Mouse (Mus musculus): ENCODE results near the gene Prss50. TPM values are rescaled to one million over a fixed set of nuclear protein-coding genes. Genes with fewer than 3 reads are reported as not detected.

Prss50 gene
- total and polyA plus RNA-seq, 3 experiments = not detected

DNA sequence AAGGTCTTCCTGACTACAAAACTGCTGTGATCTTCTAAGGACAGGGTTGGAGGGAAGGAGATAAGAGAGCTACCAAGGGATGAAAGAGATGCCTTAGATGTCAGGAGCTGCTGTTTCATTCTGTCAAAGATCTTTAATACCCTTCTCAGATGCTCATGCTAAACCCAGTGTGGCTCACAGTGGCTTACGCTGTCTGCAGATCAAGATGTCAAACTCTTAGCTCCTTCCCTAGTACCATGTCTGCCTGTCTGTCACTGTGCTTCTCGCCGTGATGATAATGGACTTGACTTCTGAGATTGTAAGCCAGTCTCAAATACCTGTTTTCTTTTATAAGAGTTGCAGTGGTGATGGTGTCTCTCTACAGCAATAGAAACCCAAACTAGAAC lies 50.9 kb downstream of the Prss50 start:
- TF ChIP-seq ZC3H11A (IDR thresholded peaks at IDR 0.05; ENCODE audit: low read depth, low read length) (no peak), SMC3 (IDR thresholded peaks at IDR 0.05; ENCODE audit: low read depth, low read length) (no peak), KAT2A (conservative IDR thresholded peaks at IDR 0.05; ENCODE audit: low read depth, low read length) (no peak), JUND (IDR thresholded peaks at IDR 0.05; ENCODE audit: low read depth, low read length) (no peak), MAFK (IDR thresholded peaks at IDR 0.05; ENCODE audit: borderline replicate concordance, low read depth, low read length) (no peak), ELF1 (IDR thresholded peaks at IDR 0.05; ENCODE audit: low read depth, low read length) (no peak), POLR2AphosphoS2 (IDR thresholded peaks at IDR 0.05; ENCODE audit: low read length) (no peak), MEF2A (IDR thresholded peaks at IDR 0.05; ENCODE audit: extremely low read depth, insufficient replicate concordance, low read depth, low read length, poor library complexity, severe bottlenecking) (no peak), RCOR1 (IDR thresholded peaks at IDR 0.05; ENCODE audit: low read depth, low read length) (no peak)
- no peak overlapping the region for H3K27ac ChIP-seq (ENCODE audit: control insufficient read depth, low read depth, low read length)
- no peak overlapping the region for H3K9ac ChIP-seq (ENCODE audit: control insufficient read depth, low read depth, low read length, poor library complexity, severe bottlenecking)
- H3K4me3 ChIP-seq (ENCODE audit: control insufficient read depth in 1 of 2, insufficient read depth in 1 of 2, low read depth in 2 of 2, low read length in 2 of 2) = no peak overlapping the region
- DNase-seq (ENCODE audit: low read depth, low spot score) = no peak
- no peaks in the 10 kb centered on the region for H3K79me2 ChIP-seq (ENCODE audit: control insufficient read depth, insufficient read depth, low read length, poor library complexity)
- H3K4me1 ChIP-seq (ENCODE audit: control insufficient read depth in 1 of 2, insufficient read depth in 2 of 2, low read length in 2 of 2) = no peaks in the 10 kb centered on the region
- no peaks in the 10 kb centered on the region for H3K9me3 ChIP-seq (replicated peaks; ENCODE audit: insufficient read depth, low read length)
- no peaks in the 10 kb centered on the region for H3K27me3 ChIP-seq (ENCODE audit: control insufficient read depth in 1 of 2, insufficient read depth in 2 of 2, low read length in 2 of 2)
- H3K36me3 ChIP-seq (ENCODE audit: control insufficient read depth in 1 of 2, insufficient read depth in 2 of 2, low read length in 2 of 2) = no peaks in the 10 kb centered on the region

DNA sequence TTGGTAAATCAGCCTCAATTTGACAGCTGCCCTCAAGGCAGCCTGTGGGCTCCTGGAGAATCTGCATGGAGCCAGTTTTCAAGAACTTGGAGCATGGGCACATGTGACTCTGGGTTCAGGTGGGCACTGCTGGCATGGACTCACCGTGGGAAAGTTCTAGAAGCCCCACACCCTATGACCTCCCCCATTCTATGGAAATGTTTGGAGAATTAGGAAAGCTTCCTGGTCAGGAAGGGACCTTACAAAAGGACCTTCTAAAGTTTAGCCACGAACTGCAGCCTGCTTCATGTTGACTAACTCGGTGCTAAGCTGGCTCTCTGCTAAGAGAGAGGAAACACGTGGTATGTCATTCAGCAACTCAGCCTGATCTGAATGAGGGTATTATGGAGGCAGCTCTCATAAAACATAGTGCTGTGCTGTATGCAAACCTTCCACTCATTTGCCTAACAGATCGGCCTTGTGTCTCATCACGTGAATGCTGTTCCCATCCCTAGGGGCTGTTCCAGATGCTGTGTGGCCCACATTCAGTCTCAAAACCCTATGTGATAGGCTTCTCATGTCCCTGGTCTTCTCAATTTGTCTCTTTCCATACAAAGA lies 51.7 kb downstream of the Prss50 start:
- H3K27ac ChIP-seq (ENCODE audit: control insufficient read depth, low read depth, low read length) = no peak overlapping the region
- H3K9me3 ChIP-seq (replicated peaks; ENCODE audit: insufficient read depth, low read length) = no peaks in the 10 kb centered on the region
- no peak for DNase-seq (ENCODE audit: low read depth, low spot score)
- no peaks in the 10 kb centered on the region for H3K79me2 ChIP-seq (ENCODE audit: control insufficient read depth, insufficient read depth, low read length, poor library complexity)
- H3K9ac ChIP-seq (ENCODE audit: control insufficient read depth, low read depth, low read length, poor library complexity, severe bottlenecking) = no peak overlapping the region
- H3K4me3 ChIP-seq (ENCODE audit: control insufficient read depth in 1 of 2, insufficient read depth in 1 of 2, low read depth in 2 of 2, low read length in 2 of 2) = no peak overlapping the region
- no peaks in the 10 kb centered on the region for H3K27me3 ChIP-seq (ENCODE audit: control insufficient read depth in 1 of 2, insufficient read depth in 2 of 2, low read length in 2 of 2)
- no peaks in the 10 kb centered on the region for H3K4me1 ChIP-seq (ENCODE audit: control insufficient read depth in 1 of 2, insufficient read depth in 2 of 2, low read length in 2 of 2)
- H3K36me3 ChIP-seq (ENCODE audit: control insufficient read depth in 1 of 2, insufficient read depth in 2 of 2, low read length in 2 of 2) = no peaks in the 10 kb centered on the region
- TF ChIP-seq EP300 (IDR thresholded peaks at IDR 0.05; ENCODE audit: low read depth in 1 of 2, low read length in 2 of 2) (no peak), POLR2A (IDR thresholded peaks at IDR 0.05; ENCODE audit: control insufficient read depth in 1 of 2, insufficient read depth in 1 of 2, low read depth in 1 of 2, low read length in 2 of 2, poor library complexity in 1 of 2) (no peak), UBTF (IDR thresholded peaks at IDR 0.05; ENCODE audit: borderline replicate concordance, insufficient read depth, low read depth, low read length) (no peak), CHD1 (IDR thresholded peaks at IDR 0.05; ENCODE audit: low read depth, low read length) (no peak), CTCF (IDR thresholded peaks at IDR 0.05 in 2 of 3, conservative IDR thresholded peaks at IDR 0.05 in 1 of 3; ENCODE audit: control insufficient read depth in 1 of 3, insufficient read depth in 1 of 3, low read depth in 2 of 3, low read length in 3 of 3, poor library complexity in 1 of 3, severe bottlenecking in 1 of 3) (no peak), RCOR1 (IDR thresholded peaks at IDR 0.05; ENCODE audit: low read depth, low read length) (no peak), ELF1 (IDR thresholded peaks at IDR 0.05; ENCODE audit: low read depth, low read length) (no peak), ZC3H11A (IDR thresholded peaks at IDR 0.05; ENCODE audit: low read depth, low read length) (no peak), HCFC1 (IDR thresholded peaks at IDR 0.05; ENCODE audit: low read depth, low read length) (no peak), SIN3A (IDR thresholded peaks at IDR 0.05; ENCODE audit: low read length) (no peak), KAT2A (conservative IDR thresholded peaks at IDR 0.05; ENCODE audit: low read depth, low read length) (no peak), JUND (IDR thresholded peaks at IDR 0.05; ENCODE audit: low read depth, low read length) (no peak), MYC (IDR thresholded peaks at IDR 0.05; ENCODE audit: low read depth, low read length) (no peak), USF2 (IDR thresholded peaks at IDR 0.05; ENCODE audit: borderline replicate concordance in 1 of 2, insufficient read depth in 1 of 2, low read depth in 1 of 2, low read length in 2 of 2) (no peak), MEF2A (IDR thresholded peaks at IDR 0.05; ENCODE audit: extremely low read depth, insufficient replicate concordance, low read depth, low read length, poor library complexity, severe bottlenecking) (no peak)

Other genes with a start within 250 kb of the Prss50 start
- gene Nradd, start 233.5 kb upstream of the Prss50 start, total RNA-seq (2012; rRNA removed) = 0.33 and 0.58 TPM in 2 replicates
- gene Nradd, start 233.5 kb upstream of the Prss50 start, polyA plus RNA-seq (2012; ENCODE audit: insufficient read depth in 1 of 2, insufficient read length in 2 of 2, low read depth in 1 of 2, low replicate concordance in 2 of 2, missing spikeins in 1 of 2) = 1 to 10 TPM in 1 of 2 experiments, not detected in 1; 1.1 TPM
- gene Nbeal2, start 203.8 kb upstream of the Prss50 start, total RNA-seq (2012; rRNA removed) = 7.0 and 9.3 TPM in 2 replicates
- gene Nbeal2, start 203.8 kb upstream of the Prss50 start, polyA plus RNA-seq (2012; ENCODE audit: insufficient read depth in 1 of 2, insufficient read length in 2 of 2, low read depth in 1 of 2, low replicate concordance in 2 of 2, missing spikeins in 1 of 2) = 10 to 100 TPM in 1 of 2 experiments, not detected in 1; 17.2 TPM
- gene Ccdc12, start 201.5 kb upstream of the Prss50 start, total RNA-seq (2012; rRNA removed) = 122 and 129 TPM in 2 replicates
- gene Ccdc12, start 201.5 kb upstream of the Prss50 start, polyA plus RNA-seq (2012; ENCODE audit: insufficient read depth in 1 of 2, insufficient read length in 2 of 2, low read depth in 1 of 2, low replicate concordance in 2 of 2, missing spikeins in 1 of 2) = 100 to 1,000 TPM in 1 of 2 experiments, not detected in 1; 112 TPM
- not detected in 2 replicates for gene Myl3, start 116.1 kb upstream of the Prss50 start, total RNA-seq (2012; rRNA removed)
- not detected for gene Myl3, start 116.1 kb upstream of the Prss50 start, polyA plus RNA-seq (2012; ENCODE audit: insufficient read depth in 1 of 2, insufficient read length in 2 of 2, low read depth in 1 of 2, low replicate concordance in 2 of 2, missing spikeins in 1 of 2)
- 0.15 and 0.33 TPM in 2 replicates for gene Pth1r, start 110.8 kb upstream of the Prss50 start, total RNA-seq (2012; rRNA removed)
- under 1 TPM in 1 of 2 experiments, not detected in 1; 0.77 TPM for gene Pth1r, start 110.8 kb upstream of the Prss50 start, polyA plus RNA-seq (2012; ENCODE audit: insufficient read depth in 1 of 2, insufficient read length in 2 of 2, low read depth in 1 of 2, low replicate concordance in 2 of 2, missing spikeins in 1 of 2)
- gene Prss42, start 59.8 kb upstream of the Prss50 start, total RNA-seq (2012; rRNA removed) = not detected in 2 replicates
- gene Prss42, start 59.8 kb upstream of the Prss50 start, polyA plus RNA-seq (2012; ENCODE audit: insufficient read depth in 1 of 2, insufficient read length in 2 of 2, low read depth in 1 of 2, low replicate concordance in 2 of 2, missing spikeins in 1 of 2) = not detected
- gene Prss44, start 44.0 kb upstream of the Prss50 start, total RNA-seq (2012; rRNA removed) = not detected in 2 replicates
- gene Prss44, start 44.0 kb upstream of the Prss50 start, polyA plus RNA-seq (2012; ENCODE audit: insufficient read depth in 1 of 2, insufficient read length in 2 of 2, low read depth in 1 of 2, low replicate concordance in 2 of 2, missing spikeins in 1 of 2) = not detected
- not detected in 2 replicates for gene Prss43, start 31.3 kb upstream of the Prss50 start, total RNA-seq (2012; rRNA removed)
- gene Prss43, start 31.3 kb upstream of the Prss50 start, polyA plus RNA-seq (2012; ENCODE audit: insufficient read depth in 1 of 2, insufficient read length in 2 of 2, low read depth in 1 of 2, low replicate concordance in 2 of 2, missing spikeins in 1 of 2) = not detected
- gene Prss45, start 23.4 kb upstream of the Prss50 start, total RNA-seq (2012; rRNA removed) = not detected in 2 replicates
- gene Prss45, start 23.4 kb upstream of the Prss50 start, polyA plus RNA-seq (2012; ENCODE audit: insufficient read depth in 1 of 2, insufficient read length in 2 of 2, low read depth in 1 of 2, low replicate concordance in 2 of 2, missing spikeins in 1 of 2) = not detected
- gene Prss46, start 13.5 kb upstream of the Prss50 start, total RNA-seq (2012; rRNA removed) = not detected in 2 replicates
- not detected for gene Prss46, start 13.5 kb upstream of the Prss50 start, polyA plus RNA-seq (2012; ENCODE audit: insufficient read depth in 1 of 2, insufficient read length in 2 of 2, low read depth in 1 of 2, low replicate concordance in 2 of 2, missing spikeins in 1 of 2)
- gene Als2cl, start 21.9 kb downstream of the Prss50 start, total RNA-seq (2012; rRNA removed) = not detected in 2 replicates
- gene Als2cl, start 21.9 kb downstream of the Prss50 start, polyA plus RNA-seq (2012; ENCODE audit: insufficient read depth in 1 of 2, insufficient read length in 2 of 2, low read depth in 1 of 2, low replicate concordance in 2 of 2, missing spikeins in 1 of 2) = under 1 TPM in 1 of 2 experiments, not detected in 1; 0.21 TPM
- gene Tmie, start 22.1 kb downstream of the Prss50 start, total RNA-seq (2012; rRNA removed) = not detected in 2 replicates
- not detected for gene Tmie, start 22.1 kb downstream of the Prss50 start, polyA plus RNA-seq (2012; ENCODE audit: insufficient read depth in 1 of 2, insufficient read length in 2 of 2, low read depth in 1 of 2, low replicate concordance in 2 of 2, missing spikeins in 1 of 2)
- not detected in 2 replicates for gene Fam240a, start 58.9 kb downstream of the Prss50 start, total RNA-seq (2012; rRNA removed)
- not detected for gene Fam240a, start 58.9 kb downstream of the Prss50 start, polyA plus RNA-seq (2012; ENCODE audit: insufficient read depth in 1 of 2, insufficient read length in 2 of 2, low read depth in 1 of 2, low replicate concordance in 2 of 2, missing spikeins in 1 of 2)
- gene Tdgf1, start 88.2 kb downstream of the Prss50 start, total RNA-seq (2012; rRNA removed) = not detected in 2 replicates
- gene Tdgf1, start 88.2 kb downstream of the Prss50 start, polyA plus RNA-seq (2012; ENCODE audit: insufficient read depth in 1 of 2, insufficient read length in 2 of 2, low read depth in 1 of 2, low replicate concordance in 2 of 2, missing spikeins in 1 of 2) = not detected
- not detected in 2 replicates for gene Lrrc2, start 93.6 kb downstream of the Prss50 start, total RNA-seq (2012; rRNA removed)
- under 1 TPM in 1 of 2 experiments, not detected in 1; 0.07 TPM for gene Lrrc2, start 93.6 kb downstream of the Prss50 start, polyA plus RNA-seq (2012; ENCODE audit: insufficient read depth in 1 of 2, insufficient read length in 2 of 2, low read depth in 1 of 2, low replicate concordance in 2 of 2, missing spikeins in 1 of 2)
- not detected in 2 replicates for gene Rtp3, start 132.6 kb downstream of the Prss50 start, total RNA-seq (2012; rRNA removed)
- gene Rtp3, start 132.6 kb downstream of the Prss50 start, polyA plus RNA-seq (2012; ENCODE audit: insufficient read depth in 1 of 2, insufficient read length in 2 of 2, low read depth in 1 of 2, low replicate concordance in 2 of 2, missing spikeins in 1 of 2) = not detected
- not detected in 2 replicates for gene Ltf, start 161.3 kb downstream of the Prss50 start, total RNA-seq (2012; rRNA removed)
- gene Ltf, start 161.3 kb downstream of the Prss50 start, polyA plus RNA-seq (2012; ENCODE audit: insufficient read depth in 1 of 2, insufficient read length in 2 of 2, low read depth in 1 of 2, low replicate concordance in 2 of 2, missing spikeins in 1 of 2) = under 1 TPM in 1 of 2 experiments, not detected in 1; 0.11 TPM
- gene Ccrl2, start 199.6 kb downstream of the Prss50 start, total RNA-seq (2012; rRNA removed) = 0.19 and 0.23 TPM in 2 replicates
- under 1 TPM in 1 of 2 experiments, not detected in 1; 0.75 TPM for gene Ccrl2, start 199.6 kb downstream of the Prss50 start, polyA plus RNA-seq (2012; ENCODE audit: insufficient read depth in 1 of 2, insufficient read length in 2 of 2, low read depth in 1 of 2, low replicate concordance in 2 of 2, missing spikeins in 1 of 2)